Mouse (Mus musculus): ENCODE results near the gene Fbxl2.

Gene Fbxl2

DNA sequence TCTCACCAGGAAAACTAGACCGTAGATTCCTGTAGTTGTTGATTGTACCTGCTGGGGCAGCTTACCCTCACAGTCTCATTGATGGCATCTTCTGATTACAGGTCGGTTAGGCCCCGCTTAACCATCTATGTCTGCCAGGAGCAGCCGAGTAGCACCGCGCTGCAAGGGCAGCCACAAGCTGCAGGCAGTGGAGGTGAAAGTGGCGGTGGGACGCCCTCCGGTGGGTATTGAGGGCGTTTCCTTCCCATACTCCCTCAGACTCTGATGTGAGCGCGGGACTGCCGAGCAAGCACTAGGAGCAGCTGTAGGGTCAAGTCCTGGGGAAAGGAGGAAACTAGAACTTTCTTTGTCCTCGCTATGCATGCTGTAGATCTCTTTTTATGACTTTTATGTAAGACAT is 76.0 kb downstream of the Fbxl2 start:
- DNase-seq: peak in 1 of 2 experiments; percentile 27

DNA sequence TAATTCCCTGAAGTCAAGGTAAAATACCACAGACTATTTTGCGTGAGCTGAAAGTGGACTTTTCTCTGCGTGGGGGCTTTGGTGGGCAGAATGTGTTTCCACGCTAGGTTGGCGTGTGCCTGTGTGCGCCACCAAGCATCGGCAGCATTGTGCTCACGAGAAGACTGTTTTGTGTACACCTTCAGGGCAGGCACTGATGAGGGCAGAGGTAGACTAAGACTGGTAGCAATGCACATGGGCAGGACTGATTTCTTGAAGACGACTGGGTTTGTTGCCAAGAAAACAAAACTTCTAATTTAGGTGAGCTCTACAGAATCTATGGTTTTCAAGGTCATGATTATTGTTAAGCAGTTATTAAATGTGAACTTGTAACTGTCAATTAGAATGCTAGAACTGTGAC is 76.6 kb downstream of the Fbxl2 start:
- no peak for DNase-seq

DNA sequence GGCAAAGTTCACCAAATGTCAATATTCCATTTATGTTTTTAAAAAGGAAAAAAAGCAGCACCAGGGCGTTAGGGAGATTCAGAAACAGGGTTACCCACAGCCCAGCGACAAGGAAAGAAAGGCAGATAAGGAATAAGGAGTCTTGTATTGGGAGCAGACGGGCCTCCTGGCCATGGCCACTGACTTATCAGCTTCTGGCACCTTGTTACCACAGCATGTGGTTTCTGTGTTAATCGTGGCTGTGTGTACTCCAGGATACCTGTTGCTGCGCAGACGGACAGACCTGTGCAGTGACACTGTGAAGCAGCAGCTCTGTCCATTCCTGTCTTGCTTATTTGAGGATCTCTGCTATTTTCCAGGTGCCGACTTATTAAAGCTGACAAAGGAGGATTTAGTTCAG is 77.0 kb downstream of the Fbxl2 start:
- DNase-seq: no peak

DNA sequence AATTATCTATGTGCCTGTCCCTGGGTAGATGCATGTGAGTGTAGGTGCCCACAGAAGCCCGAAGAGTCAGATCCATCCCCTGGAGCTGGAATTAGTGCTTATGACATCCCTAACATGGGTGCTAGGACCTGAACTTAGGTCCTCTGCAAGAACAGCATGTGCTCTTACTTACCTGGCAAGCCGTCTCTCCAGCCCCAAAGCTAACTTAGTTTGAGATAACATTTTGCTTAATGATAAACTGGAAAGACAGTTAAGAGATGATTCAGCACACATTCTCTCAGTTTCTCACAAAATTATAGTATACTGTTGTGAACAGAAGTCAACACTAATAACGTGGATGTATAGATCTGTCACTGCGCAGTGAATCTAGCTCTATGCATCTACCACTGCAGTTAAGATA is 79.2 kb downstream of the Fbxl2 start:
- DNase-seq: no peak

DNA sequence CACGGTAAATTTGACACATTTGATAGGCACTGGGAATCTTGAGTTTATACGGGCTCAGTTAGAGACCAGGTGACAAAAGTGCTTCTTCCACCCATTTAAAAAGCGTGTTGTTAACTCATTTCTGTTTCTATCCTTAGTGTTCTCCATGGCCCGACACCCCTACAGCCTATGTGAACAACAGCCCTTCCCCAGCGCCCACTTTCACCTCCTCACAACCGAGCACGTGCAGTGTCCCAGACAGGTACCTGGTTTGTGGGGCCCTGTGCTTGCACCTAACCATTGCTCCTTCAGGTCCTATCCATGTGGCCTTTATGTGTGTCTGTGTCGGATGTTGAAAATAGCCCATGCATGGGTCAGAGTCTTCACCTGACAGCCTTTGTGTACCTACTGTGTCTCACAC is 81.6 kb downstream of the Fbxl2 start:
- no peak for DNase-seq

DNA sequence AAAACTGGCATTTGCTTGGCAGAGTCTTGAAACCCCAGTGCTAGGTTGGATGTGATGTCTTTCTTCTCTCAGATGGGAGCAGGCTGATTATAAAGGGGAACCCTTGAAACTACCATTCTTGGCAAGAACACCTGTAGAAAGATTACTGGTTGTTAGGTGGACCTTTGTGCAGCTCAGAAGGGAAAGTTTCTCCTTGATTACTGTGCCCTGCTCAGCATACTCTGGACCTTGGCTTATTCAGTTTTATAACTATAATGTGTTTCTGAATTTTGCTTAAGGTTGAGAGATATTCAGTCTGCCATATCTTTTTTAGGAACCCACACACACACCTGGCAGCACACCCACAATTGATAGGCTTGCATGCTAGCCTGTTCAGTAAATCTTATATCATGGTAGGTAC is 82.3 kb downstream of the Fbxl2 start:
- DNase-seq: no peak

DNA sequence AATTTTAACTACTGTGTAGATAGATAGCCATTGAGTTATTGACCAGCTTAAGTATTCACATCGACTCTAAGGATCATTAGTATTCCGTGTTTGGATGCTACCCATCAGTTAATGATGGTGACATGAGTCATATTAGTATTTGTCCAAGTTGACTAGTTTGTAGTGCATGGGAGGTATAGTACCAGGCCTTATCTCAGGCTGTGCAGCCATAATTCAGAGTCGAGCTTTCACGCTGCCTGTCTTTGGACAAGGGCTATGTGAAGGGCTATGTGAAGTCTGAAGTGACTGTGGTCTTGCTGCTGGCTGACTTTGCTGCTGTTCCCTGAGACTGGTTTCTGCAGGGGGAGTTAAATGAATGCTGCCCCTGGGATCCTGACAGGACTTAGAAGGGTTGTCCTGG is 88.2 kb downstream of the Fbxl2 start:
- no peak for DNase-seq

DNA sequence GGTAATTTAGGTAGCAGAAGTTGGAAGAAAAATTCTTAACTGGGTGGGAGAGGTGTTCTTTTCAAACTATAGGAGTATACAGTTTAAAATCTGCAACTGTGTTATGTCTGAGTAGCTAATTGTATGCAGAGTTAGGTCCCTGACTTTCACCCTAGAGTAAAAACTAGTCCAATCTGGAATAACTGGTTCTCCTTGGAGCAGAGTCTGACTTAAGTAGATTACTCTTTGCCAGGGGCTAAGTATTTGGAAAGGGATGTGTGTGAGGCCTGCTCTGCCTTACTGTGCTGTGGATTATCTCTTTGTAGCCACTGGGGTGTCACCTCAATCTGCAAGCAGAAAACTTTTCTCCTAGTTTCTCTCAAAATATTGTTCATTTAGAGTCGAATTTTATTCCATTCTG is 98.8 kb downstream of the Fbxl2 start:
- DNase-seq: peak in 1 of 2 experiments; percentile 6

DNA sequence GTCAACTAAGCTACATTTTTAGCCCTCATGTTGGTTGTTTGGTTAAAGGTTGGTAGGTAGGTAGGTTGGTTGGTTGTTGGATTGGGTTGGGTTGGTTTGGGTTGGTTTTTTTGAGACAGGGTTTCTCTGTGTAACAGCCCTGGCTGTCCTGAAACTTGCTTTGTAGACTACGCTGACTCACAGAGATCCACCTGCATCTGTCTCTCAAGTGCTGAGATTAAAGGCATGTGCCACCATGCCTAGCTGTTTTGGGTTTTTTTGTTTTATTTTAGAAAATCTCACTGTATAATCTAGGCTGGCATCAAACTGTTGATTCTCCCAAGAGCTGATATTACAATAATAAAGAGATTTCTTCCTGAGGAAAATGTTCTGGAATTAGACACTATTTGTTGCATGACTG is 102.6 kb downstream of the Fbxl2 start:
- no peak for DNase-seq

DNA sequence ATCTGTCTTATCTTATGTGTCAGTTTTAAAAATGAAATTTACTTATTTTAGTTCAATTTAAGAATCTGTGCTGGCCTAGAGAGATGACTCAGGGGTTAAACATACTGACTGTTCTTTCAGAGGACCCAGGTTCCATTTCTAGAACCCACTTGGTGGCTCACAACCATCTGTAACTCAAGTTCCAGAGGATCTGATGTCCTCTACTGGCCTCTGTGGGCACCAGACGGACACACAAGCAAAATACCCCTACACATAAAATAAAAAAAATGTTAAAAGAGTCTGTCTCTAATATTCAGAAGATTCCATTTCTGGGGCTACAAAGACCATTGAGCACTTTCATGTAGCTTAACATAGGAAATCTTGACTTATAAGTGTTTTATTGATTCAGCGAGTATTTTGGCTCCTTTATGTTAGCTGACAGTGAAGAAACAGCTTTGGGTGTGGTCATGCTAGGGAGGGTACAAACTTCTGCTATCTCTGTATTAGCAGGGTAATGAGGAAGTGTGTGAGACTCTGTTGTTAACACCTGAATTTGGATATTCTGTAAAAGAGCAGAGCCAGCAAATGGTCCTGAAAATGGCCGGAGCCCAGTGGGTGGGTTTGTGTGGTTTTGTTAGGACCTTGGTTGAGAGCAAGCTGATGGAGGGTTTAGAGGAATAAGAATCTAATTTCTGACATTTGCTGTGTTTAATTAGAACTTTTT is 104.7 kb downstream of the Fbxl2 start:
- no peak for DNase-seq

DNA sequence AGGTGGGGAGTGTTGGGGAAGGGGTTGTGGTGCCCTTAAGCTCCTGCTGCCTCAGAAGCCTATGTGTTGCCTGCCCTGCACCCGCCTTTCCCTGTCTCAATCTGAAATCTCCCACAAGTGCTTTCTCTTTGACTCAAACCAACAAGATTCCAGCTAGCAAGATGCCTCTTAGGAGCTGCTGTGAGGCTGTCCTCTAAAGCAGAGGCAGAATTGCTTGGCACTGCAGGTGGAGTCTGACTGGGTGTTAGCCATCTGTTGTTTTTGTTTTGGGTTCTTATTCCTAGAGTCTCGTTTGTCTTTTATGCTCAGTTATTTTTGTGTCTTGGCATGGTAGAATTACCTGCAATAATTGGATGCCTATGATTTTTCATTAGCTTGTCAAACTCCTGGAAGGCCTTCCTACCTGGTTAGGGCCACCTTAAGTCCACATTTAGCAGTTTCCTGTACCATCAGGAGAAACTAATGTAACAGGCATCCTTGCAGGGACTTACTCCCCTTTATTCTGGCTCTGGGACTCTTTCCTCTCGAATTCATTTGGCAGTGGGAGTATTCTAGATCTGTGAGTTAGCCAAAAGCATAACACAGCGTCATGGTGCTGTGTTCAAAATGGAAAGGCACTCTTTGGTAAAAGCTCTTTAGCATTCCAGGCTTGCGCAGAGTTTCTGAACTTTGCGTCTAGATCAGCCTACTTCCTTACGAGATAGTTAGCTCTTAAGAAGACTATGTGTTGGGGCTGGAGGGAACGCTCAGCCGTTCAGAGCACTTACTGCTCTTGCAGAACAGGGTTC is 106.7 kb downstream of the Fbxl2 start:
- DNase-seq: no peak

DNA sequence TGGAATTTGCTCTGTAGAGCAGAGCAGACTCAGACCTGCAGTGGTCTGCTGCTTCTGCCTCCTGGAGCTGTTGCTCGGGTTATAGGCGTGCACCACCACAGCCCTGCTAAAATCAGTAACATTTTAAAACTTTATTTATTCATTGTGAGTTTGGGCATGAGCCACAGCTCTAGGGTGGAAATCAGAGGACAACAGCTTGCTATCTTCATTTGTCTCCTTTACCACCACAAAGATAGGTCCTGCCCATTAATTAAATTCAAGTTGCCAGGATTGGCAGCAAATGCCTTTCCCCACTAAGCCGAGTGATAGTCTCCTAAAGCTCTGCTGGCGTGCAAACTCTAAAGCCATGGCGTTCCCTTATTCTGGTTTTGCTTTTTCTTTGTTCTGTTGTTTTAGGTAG is 110.4 kb downstream of the Fbxl2 start:
- DNase-seq: no peak

DNA sequence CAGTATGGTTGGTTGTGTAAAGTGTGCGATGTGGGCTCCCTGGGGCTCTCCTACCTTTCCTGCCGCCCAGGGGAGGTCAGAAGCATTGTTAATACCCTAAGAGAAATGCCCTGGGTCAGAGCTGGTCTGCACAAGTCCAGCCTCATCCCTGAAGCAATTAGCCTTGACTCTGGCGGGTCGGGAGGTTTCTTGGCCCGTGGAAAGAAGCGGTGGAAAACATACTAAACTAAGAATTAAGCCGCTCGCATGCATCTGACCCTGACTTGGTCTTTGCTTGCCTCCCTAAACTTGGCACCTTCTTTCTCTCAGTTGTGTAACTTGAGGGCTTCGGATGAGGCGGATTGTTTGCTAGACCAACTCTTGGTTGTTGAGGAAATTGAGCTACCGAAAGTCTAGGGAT is 113.5 kb downstream of the Fbxl2 start:
- DNase-seq: peak; percentile 13 to 24

DNA sequence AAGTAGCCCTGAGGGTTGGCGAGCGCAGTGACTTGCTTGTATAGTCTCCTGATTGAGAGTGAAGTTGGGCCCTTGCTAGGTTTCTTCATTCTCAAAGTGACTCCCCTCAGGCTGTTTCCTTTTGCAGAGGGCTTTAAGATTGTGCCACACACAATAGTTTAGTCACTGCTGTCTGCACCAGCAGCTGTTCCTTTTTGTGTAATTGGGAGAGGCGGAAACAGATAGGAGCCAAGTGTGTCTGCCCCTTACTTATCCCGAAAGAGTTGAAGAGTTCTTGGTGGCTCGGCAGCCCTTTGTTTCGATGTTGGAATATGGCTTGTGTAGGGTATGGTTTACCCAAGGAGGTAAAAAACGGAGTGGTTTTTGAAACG is 113.9 kb downstream of the Fbxl2 start:
- DNase-seq: peak in 1 of 2 experiments; percentile 27

DNA sequence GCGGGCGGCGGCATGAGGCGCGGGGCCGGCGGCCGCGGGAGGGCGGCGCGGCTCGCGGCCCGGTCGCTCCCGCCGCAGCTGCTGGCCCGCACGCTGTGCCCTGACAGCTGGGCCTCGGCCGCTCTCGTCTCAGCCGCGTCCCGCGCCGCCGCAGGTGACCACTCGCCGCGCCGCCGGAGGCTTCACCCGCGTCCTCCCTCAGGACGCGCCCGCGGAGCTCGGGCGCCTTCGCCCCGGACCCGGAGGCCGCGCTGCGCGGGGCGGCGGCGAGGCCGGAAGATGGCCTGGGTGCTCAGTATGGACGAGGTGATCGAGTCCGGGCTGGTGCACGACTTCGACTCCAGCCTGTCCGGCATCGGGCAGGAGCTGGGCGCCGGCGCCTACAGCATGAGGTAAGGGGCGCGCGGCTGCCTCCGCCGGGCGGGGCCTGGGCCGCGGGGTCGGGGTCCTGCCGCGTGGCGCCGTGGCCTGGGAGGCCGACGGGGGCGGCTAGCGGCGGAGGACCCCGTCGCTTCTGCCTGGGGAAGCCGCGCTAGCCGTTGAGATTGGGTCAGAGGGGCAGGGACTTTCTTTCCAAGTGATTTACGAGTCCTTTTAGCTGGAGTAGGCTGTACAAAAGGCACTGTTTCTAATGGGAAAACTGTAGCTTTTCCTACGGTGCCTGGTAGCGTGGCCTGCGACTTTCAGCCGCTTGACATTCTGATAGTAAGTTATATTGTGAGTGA is 114.5 kb downstream of the Fbxl2 start:
- peak; percentile 13 to 44 for DNase-seq

DNA sequence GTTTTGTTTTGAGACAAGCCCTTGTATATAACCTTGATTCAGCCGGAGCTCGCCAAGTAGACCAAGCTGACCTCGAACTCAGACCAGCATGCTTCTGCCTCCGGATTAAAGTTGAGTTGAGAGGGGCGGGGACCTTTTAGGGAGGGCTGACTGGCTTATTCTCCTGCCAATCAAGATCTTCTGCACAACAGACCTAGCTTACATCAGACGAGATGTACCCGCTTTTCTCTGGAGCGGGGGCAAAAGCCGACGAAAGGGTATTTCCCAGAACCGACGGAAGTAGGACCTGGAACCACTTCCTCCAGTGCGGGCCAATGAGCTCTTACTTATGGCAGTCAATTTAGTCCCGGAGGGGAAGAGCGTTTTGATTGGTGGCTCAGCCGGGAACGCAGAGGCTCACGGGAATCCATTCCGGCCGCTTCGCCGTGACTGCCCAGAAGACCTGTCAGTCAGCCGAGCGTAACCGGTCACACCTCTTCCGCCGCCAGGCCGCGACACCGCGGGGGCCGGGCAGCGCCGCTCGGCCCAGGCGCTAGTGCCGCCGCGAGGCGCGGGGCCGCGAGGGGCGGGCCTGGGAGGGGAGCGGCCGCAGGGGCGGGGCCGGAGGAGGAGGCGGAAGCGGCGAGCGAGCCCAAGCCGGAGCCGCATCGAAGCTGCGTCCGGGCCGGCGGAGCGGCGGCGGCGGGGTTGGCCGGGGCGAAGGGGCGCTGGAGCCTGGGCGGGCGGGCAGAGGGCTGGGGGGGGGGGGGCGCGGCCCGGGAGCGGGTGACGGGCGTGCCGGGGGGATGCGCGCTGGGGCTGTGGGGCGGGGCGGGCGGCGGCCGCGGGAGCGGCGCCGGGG is 115.2 kb downstream of the Fbxl2 start, which contains the start of gene Ubp1:
Gene Ubp1, plus strand, starts transcription at position 401 of the 841 bp plus-strand sequence.
- peak; percentile 96 to 99 for DNase-seq

DNA sequence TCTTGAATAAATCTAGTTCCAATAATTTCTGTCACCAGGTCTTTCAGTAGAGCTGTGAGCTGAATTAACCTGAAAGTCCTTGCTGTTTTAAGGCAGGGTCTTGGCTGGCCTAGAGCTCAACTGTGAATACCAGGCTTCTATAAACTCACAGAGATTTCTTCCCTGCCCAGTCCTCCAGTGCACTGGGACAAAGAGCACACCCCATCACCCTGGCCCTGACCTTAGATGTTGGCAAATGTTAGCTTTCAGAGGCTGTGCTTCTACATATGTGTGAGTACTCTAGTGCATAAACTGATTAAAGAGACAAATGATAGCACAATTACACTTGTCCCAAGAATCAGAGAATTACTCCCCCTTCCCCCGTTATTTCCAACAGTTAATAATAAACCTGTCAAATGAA is 116.3 kb downstream of the Fbxl2 start:
- DNase-seq: no peak

DNA sequence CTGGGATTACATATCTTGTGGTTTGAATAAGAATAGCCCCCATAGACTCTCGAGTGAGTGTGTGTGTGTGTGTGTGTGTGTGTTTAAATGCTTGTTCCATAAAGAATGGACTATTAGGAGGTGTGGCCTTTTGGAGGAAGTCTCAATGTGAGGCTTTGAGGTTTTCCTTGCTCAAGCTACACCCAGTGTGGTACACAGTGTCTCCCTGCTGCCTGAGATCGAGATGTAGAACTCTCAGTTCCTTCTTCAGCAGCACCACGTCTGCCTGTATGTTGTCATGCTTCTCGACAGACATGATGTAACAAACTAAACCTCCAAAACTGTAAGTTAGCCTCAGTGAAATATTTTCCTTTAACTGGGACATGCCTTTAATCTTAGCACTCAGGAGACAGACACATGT is 117.4 kb downstream of the Fbxl2 start:
- no peak for DNase-seq

DNA sequence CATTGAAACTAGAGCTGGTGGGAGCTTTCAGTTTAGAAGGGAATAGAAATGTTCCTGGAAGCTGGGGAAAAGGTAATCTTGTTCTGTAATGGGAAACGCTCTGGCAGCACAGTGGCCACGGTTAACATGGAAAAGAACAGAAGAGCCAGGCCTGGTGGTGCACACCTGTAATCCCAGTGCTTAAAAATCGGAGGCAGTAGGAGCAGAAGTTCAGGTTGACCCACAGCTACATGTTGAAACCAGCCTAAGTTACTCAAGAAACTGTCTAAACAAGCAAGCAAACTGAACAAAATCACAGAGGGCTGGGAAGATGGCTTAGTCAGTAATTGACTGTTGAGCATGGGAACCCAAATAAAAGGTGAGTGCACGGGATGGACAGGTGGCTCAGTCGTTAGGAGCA is 121.1 kb downstream of the Fbxl2 start:
- DNase-seq: no peak

DNA sequence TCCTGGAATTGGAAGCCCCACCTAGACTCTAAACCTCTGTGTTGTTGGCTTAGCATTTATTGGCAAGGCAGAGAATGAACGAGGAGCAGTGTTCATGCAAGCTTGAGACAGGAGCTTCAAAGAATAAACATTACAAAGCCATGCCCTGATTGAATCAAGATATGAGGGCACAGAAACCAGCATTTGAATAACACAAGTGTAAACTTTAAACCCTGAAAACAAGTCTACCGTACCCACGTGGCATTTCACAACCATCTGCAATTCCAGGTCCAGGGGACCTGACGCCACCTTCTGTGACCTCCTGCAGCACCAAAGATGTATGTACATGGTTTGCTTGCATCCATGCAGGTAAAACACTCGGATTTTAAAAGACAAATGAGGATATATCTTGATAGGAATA is 123.3 kb downstream of the Fbxl2 start:
- DNase-seq: no peak

DNA sequence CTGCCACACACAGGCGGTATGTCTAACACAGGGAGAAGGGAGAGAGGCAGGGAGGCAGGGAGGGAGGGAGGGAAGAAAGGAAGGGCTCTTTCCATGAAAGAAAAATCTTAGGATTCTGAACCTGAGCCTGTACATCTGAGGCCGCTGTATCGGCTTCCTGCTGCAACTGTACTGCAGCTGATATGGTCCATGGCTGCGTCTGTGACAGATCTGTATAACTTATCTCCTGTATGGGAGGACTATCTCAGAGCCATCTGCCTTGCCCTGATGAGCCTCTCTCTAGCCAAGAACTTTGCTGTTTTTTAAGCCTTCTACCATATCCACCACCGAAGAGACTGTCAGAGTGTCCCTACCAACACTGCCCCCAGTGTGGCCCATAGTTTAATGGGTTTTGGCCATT is 130.2 kb downstream of the Fbxl2 start:
- no peak for DNase-seq

Data from kidney, postnatal 36 days (tissue).